Mouse (Mus musculus): ENCODE data around the gene Gsx1. TPM values are rescaled to one million over a fixed set of nuclear protein-coding genes. Genes with fewer than 3 reads are reported as not detected.

The Gsx1 gene
- polyA plus RNA-seq, 1 experiment from 2014 or later: not detected

DNA sequence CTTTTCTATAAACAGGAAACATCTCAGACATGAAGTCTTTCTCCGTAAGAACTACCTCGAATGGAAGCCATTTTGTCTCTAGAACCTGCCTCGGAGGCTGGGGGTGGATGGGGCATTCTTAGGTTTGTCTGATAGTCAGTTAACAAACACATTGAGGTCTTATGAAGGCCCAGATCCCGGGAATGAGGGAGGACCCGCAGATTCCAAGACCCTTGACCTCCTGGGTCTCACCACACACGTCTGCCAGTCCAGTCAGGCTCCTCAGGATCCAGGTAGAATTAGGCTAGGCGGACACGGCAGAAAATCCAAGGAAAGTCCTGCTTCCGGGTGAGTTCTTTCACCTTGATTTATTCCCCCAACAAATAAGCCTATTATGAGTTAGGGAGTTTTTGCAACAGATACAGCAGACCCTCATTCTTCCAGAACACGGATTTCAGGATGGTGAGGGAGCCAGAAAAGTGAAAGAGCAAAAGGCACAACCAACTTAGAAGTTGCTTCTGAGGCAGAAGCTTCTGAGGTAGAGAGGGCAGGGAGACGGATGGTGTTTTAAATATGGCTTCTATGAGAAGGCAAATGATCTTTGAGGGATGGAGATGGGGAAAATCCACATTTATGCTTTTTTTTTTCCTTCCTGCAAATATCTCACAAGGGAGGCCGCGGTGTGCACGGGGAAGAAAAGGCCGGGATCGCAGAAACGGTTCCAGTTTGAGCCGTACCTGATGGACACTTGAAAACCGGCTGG is 3.2 kb upstream of the Gsx1 start:
- ATAC-seq (ENCODE audit: insufficient number of reproducible peaks, low FRiP score): no peak
- Histone ChIP-seq H3K27me3 (replicated peaks) (peaks cover 83% of the 10 kb centered on the region), H3K27ac (ENCODE audit: poor library complexity, severe bottlenecking) (no peak overlapping the region), H3K9me3 (replicated peaks) (peaks cover 16% of the 10 kb centered on the region), H3K4me2 (peak overlapping the region; percentile 70), H3K4me1 (replicated peaks) (peaks cover 33% of the 10 kb centered on the region), H3K36me3 (no peaks in the 10 kb centered on the region), H3K9ac (no peak overlapping the region), H3K4me3 (peak overlapping the region; percentile 40)
- WGBS: 7% methylated on average over 16 of the region's 19 CpGs

DNA sequence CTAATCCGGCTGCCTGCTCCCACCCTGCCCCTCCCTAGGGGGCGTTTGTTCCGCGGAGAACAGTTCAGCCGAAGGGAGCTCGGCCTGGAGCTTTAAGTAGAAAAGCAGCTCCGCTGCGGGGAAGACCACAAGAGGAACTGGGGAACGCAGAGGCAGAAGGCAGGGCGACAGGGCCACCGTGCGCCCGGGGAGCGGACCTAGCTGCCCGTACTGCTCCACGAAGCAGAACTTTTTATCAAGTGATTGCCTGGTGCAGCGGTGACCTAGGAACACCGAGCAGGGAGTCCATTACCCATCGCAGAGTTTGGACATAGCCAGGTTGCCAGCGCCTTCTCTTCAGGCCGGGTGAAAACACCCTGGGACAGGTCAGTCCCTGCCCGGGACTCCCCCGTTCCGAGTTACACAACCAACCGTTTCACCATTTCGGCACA is 2.5 kb upstream of the Gsx1 start:
- H3K9ac ChIP-seq: no peak overlapping the region
- peaks cover 90% of the 10 kb centered on the region for H3K27me3 ChIP-seq (replicated peaks)
- H3K9me3 ChIP-seq (replicated peaks): peaks cover 16% of the 10 kb centered on the region
- H3K36me3 ChIP-seq: no peaks in the 10 kb centered on the region
- peaks cover 33% of the 10 kb centered on the region for H3K4me1 ChIP-seq (replicated peaks)
- under 1% methylated on average over 25 of the region's 26 CpGs for WGBS
- ATAC-seq (ENCODE audit: insufficient number of reproducible peaks, low FRiP score): no peak
- peak overlapping the region; percentile 40 for H3K4me3 ChIP-seq
- peak overlapping the region; percentile 70 for H3K4me2 ChIP-seq
- no peak overlapping the region for H3K27ac ChIP-seq (ENCODE audit: poor library complexity, severe bottlenecking)

DNA sequence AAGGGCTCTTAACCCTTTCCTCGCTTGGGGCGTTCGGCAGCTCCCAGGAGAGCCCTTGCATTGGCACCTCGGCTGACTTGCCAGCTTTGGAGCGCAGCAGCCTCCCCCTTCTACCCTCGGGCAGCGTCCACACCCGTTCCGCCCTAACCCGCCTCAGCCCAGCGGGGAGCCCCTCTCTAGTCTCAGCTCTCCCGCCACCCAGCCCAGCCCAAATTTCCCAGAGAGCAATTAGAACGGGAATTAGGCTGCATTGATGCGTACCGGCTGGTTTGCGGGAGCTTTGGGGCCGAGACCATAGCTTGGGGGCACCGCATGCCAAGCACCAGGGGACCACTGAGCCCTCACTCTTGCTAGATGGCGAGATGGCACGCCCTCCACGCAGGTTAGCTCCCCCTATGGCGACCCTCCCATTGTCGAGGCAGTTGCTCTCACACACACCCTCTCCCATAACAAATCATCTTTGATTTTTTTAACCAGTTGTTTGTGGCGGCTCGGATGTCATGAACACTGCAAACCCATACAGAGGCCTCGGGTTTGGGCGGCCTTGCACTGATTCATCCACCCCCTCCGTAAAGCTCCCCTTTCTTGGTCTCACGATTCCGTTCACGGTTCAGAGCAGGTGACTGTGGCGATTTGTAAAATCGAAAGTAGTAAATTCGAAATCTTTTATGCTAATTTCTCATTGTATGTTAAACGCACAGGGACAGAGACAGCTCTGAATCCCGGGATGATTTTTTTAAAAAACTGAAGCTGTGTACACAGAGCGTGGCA is 1.5 kb upstream of the Gsx1 start:
- Histone ChIP-seq H3K9ac (no peak overlapping the region), H3K36me3 (no peaks in the 10 kb centered on the region), H3K4me1 (replicated peaks) (peaks cover 33% of the 10 kb centered on the region), H3K4me3 (peak overlapping the region; percentile 34), H3K27ac (ENCODE audit: poor library complexity, severe bottlenecking) (no peak overlapping the region), H3K4me2 (peak overlapping the region; percentile 70), H3K27me3 (replicated peaks) (peaks cover 93% of the 10 kb centered on the region), H3K9me3 (replicated peaks) (peaks cover 16% of the 10 kb centered on the region)
- no peak for ATAC-seq (ENCODE audit: insufficient number of reproducible peaks, low FRiP score)
- WGBS: 1% methylated on average over 37 of the region's 37 CpGs

DNA sequence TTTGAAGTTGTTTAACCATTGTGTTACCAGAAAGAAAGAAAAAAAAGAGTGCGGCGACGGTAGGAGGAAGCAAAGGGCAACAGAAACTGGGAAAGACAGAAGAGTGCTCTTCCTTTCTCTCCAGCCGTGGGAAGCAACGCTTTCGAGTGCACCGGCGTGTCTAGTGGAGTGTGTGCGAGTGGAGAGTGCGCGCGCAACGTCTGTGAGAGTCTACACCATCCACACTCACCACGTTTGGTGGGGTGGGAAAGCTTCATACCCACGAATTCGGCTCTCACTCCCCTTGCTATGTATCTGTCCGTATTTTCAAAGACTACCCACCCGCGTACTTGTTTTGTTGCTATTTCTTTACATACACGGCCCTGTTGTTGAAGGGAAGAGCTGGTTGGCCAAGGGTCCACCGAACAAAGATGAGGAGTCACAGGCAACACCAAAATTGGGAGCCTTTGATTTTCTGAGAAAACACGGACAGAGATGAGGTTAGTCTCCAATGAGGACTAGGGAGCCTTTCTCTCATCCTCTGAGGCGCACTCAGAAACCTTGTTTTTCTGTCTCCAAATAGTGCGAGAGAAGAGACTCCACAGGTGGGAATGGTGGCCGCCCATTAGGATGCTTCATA is 835 bp upstream of the Gsx1 start:
- Histone ChIP-seq H3K9me3 (replicated peaks) (peaks cover 11% of the 10 kb centered on the region), H3K36me3 (no peaks in the 10 kb centered on the region), H3K4me1 (replicated peaks) (peaks cover 33% of the 10 kb centered on the region), H3K4me2 (peak overlapping the region; percentile 70), H3K4me3 (peak overlapping the region; percentile 34), H3K27ac (ENCODE audit: poor library complexity, severe bottlenecking) (no peak overlapping the region), H3K27me3 (replicated peaks) (peaks cover 94% of the 10 kb centered on the region), H3K9ac (no peak overlapping the region)
- WGBS: 5% methylated on average over 25 of the region's 25 CpGs
- no peak for ATAC-seq (ENCODE audit: insufficient number of reproducible peaks, low FRiP score)

DNA sequence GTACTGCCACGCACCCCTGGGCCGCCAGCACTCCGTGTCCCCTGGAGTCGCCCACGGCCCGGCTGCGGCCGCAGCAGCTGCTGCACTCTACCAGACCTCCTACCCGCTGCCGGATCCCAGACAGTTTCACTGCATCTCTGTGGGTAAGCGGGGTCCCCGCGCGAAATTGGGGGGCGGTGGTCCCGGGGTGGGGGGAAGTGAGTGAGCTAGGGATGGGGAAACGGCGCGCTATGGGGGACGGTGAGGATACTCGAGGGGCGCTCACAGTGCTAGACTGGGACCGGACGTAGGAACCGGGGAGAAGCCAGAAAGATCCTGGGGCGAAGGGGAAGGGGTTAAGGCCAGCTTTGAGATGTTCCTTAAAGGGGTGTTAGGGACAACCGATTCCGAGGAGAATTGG is 660 bp downstream of the Gsx1 start:
- WGBS: under 1% methylated on average over 28 of the region's 28 CpGs

DNA sequence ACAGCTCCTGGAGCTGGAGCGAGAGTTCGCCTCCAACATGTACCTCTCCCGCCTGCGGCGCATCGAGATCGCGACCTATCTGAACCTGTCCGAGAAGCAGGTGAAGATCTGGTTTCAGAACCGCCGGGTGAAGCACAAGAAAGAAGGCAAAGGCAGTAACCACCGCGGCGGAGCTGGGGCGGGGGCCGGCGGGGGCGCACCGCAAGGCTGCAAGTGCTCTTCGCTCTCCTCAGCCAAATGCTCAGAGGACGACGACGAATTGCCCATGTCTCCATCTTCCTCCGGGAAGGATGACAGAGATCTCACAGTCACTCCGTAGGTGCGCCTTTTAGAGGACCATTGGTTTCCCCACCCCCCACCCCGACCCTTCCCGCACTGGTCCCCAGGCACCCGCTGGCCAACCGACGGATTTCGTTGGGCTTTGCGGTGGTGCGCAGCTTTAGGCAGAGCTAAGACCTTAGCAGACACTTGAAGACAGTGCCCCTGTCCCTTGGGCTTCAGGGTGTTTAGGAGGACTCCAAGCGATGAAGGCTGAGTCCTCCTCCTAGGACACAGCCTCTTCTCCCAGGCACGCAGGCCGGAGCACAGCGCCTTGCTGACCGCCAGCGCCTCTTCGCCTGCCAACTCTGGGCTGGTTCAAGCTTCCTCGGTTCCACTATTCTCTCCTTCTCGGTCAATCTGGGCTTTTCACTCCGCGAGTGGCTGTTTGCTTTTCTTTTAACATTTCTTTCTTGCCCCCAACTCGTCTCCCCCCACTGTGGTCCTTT is 1.5 kb downstream of the Gsx1 start:
- 1% methylated on average over 46 of the region's 46 CpGs for WGBS
- H3K27ac ChIP-seq (ENCODE audit: poor library complexity, severe bottlenecking): no peak overlapping the region
- no peak overlapping the region for H3K4me2 ChIP-seq
- no peak overlapping the region for H3K9ac ChIP-seq
- peaks cover 33% of the 10 kb centered on the region for H3K4me1 ChIP-seq (replicated peaks)
- H3K4me3 ChIP-seq: no peak overlapping the region
- peaks cover 94% of the 10 kb centered on the region for H3K27me3 ChIP-seq (replicated peaks)
- no peaks in the 10 kb centered on the region for H3K36me3 ChIP-seq
- H3K9me3 ChIP-seq (replicated peaks): no peaks in the 10 kb centered on the region
- ATAC-seq (ENCODE audit: insufficient number of reproducible peaks, low FRiP score): no peak

More for the DNA sequence above, 660 bp downstream of the Gsx1 start:
- no peaks in the 10 kb centered on the region for H3K36me3 ChIP-seq
- H3K4me2 ChIP-seq: peak overlapping the region; percentile 73
- H3K4me1 ChIP-seq (replicated peaks): peaks cover 33% of the 10 kb centered on the region
- H3K9ac ChIP-seq: no peak overlapping the region
- no peaks in the 10 kb centered on the region for H3K9me3 ChIP-seq (replicated peaks)
- H3K27me3 ChIP-seq (replicated peaks): peaks cover 95% of the 10 kb centered on the region
- no peak overlapping the region for H3K27ac ChIP-seq (ENCODE audit: poor library complexity, severe bottlenecking)
- peak overlapping the region; percentile 44 for H3K4me3 ChIP-seq
- ATAC-seq (ENCODE audit: insufficient number of reproducible peaks, low FRiP score): no peak

DNA sequence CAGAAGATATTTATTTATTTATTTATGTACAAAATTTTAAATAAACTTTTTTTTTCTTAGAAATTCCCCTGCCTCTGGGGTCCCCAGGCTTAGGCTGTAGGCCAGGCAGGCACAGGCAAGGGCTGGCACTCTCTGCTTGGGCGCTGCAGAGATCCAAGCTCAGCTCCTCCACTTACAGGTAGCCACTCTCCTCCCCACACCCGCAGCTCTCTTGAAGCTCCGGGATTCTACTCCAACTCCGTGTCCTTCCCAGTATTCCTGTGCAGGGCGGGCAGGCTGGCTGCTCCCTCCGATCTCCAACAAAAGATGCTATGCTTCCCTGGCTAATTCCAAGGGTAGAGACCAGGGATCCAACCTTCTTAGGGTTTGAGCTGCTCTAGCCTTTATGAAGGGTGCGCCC is 2.4 kb downstream of the Gsx1 start:
- Histone ChIP-seq H3K27me3 (replicated peaks) (peaks cover 95% of the 10 kb centered on the region), H3K27ac (ENCODE audit: poor library complexity, severe bottlenecking) (no peak overlapping the region), H3K4me2 (no peak overlapping the region), H3K36me3 (no peaks in the 10 kb centered on the region), H3K4me1 (replicated peaks) (peaks cover 31% of the 10 kb centered on the region), H3K4me3 (no peak overlapping the region), H3K9me3 (replicated peaks) (no peaks in the 10 kb centered on the region), H3K9ac (no peak overlapping the region)
- ATAC-seq (ENCODE audit: insufficient number of reproducible peaks, low FRiP score): no peak
- WGBS: under 1% methylated on average over 7 of the region's 7 CpGs

DNA sequence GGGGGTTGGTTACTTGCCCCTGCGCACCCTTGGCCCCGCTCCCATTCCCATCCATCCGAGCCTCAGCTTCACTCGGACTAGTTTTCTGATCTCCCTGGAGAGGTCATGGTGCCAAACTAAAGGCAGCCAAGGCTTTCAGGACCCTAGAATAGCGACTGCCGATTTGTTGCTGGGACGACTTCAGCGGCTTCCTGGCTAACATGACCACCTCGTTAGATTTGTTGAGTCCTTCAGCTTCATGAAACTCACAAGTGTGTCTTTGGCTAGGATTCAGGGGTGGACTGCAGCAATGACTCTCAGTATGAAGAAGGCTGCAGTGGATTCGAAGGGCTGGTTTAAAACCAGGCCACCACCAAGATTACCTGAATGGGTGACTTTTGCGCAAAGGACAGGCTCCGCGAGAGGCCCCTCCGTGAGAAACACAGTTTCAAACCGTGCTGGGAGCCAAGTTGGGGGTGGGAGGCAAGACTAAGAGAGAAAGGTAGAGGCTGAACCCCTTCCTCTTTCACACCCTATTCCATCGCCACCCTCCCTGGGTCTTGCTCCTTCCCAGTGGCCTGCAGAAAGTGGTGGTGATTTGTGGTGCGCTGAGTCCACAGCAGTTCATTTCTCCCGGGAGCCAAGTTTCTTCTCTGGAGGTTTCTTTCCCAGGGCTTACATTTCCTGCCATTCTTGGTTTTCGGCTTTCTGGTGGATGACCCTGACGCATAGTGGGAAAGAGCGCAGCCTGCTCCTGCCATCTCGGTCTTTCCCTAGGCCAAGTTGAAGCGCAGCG is 3.5 kb downstream of the Gsx1 start:
- Histone ChIP-seq H3K36me3 (no peaks in the 10 kb centered on the region), H3K9me3 (replicated peaks) (no peaks in the 10 kb centered on the region), H3K27me3 (replicated peaks) (peaks cover 95% of the 10 kb centered on the region), H3K4me1 (replicated peaks) (peaks cover 21% of the 10 kb centered on the region), H3K9ac (no peak overlapping the region), H3K4me3 (no peak overlapping the region), H3K27ac (ENCODE audit: poor library complexity, severe bottlenecking) (no peak overlapping the region), H3K4me2 (no peak overlapping the region)
- no peak for ATAC-seq (ENCODE audit: insufficient number of reproducible peaks, low FRiP score)
- 2% methylated on average over 24 of the region's 24 CpGs for WGBS

DNA sequence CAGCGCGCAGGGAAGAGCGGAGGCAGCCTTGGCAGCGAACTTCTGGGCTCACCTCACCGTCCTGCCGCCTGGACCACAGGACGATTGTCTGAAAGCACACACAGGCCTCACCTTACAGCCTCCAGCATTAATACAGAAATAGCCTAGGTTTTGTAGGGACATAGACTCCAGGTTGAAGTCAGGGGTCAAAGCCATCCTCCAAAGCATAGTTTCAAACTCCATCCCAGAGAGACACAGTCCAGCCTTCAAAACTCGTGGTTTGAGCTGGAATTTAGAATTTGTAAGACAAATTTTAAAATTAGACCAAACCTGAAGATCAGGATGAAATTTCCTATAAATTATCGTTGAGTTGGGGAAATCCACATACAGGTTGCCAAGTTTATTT is 4.1 kb downstream of the Gsx1 start:
- Histone ChIP-seq H3K4me1 (replicated peaks) (peaks cover 15% of the 10 kb centered on the region), H3K4me3 (no peak overlapping the region), H3K27me3 (replicated peaks) (peaks cover 95% of the 10 kb centered on the region), H3K27ac (ENCODE audit: poor library complexity, severe bottlenecking) (no peak overlapping the region), H3K4me2 (no peak overlapping the region), H3K9ac (no peak overlapping the region), H3K36me3 (no peaks in the 10 kb centered on the region), H3K9me3 (replicated peaks) (no peaks in the 10 kb centered on the region)
- 3% methylated on average over 9 of the region's 9 CpGs for WGBS
- no peak for ATAC-seq (ENCODE audit: insufficient number of reproducible peaks, low FRiP score)

DNA sequence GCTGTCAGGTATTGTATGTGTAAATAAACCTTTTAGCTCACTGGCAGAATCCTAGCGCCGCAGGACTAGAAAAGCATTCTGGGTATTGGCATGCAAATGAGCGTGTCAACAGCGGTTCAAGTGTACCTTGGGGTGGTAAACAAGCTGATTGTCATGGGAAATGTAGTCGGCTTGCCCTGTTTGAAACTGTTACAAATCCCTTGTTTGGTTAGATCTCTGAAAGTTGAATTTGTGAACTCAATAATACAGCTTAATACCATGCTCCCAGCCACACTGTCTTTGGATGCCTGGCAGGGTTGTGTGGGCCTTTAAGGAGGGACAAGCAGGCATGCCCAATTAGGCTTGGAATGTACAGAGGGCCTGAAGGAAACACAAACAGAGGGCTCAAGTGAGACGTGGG is 16.4 kb downstream of the Gsx1 start:
- ATAC-seq (ENCODE audit: insufficient number of reproducible peaks, low FRiP score): no peak
- Histone ChIP-seq H3K4me1 (replicated peaks) (no peaks in the 10 kb centered on the region), H3K36me3 (no peaks in the 10 kb centered on the region), H3K27me3 (replicated peaks) (peaks cover 2% of the 10 kb centered on the region; the same call in 1 of the 2 replicates), H3K4me3 (no peak overlapping the region), H3K9me3 (replicated peaks) (peaks cover 4% of the 10 kb centered on the region; the same call in 1 of the 2 replicates), H3K27ac (ENCODE audit: poor library complexity, severe bottlenecking) (no peak overlapping the region), H3K9ac (no peak overlapping the region), H3K4me2 (no peak overlapping the region)
- WGBS: 18% methylated on average over 6 of the region's 6 CpGs
